In genomic region chr17:63310021-63310420, GRCm38 (mm10) we compare ENCODE assay signal across 19 mouse cellular contexts.
"Had no signal": no experiment of that assay in that cellular context is flagged by ENCODE, and none has a peak within 500 bp of the region (broad histone marks: within the 10 kb centered on the region; RNA-seq: fewer than 3 reads in every experiment).

No protein-coding gene starts in this region.

- H3K9me3 ChIP-seq: midbrain, embryonic 10.5 days; midbrain, embryonic 12.5 days; neural tube, embryonic 15.5 days had no signal

- H3K4me2 ChIP-seq: lung, embryonic 14.5 days; midbrain, embryonic 12.5 days; neural tube, embryonic 13.5 days; neural tube, embryonic 15.5 days had no signal

- ATAC-seq: midbrain, embryonic 16.5 days had no signal

- H3K9ac ChIP-seq: lung, embryonic 14.5 days; midbrain, embryonic 12.5 days; neural tube, embryonic 13.5 days; neural tube, embryonic 15.5 days had no signal

- H3K4me1 ChIP-seq: midbrain, embryonic 10.5 days had no signal

- DNase-seq: lung, adult 18-20 months; lung, embryonic 14.5 days; lung, postnatal 10 days; lung, postnatal 4 days; midbrain, embryonic 14.5 days; retina, postnatal 1 day; right cerebral cortex, adult 18-20 months; right cerebral cortex, postnatal 25 days; right cerebral cortex, postnatal 4 days; spleen, adult 18-20 months; thymus, adult 18-20 months; thymus, postnatal 14 days; thymus, postnatal 36 days had no signal

- H3K27me3 ChIP-seq: midbrain, embryonic 12.5 days; neural tube, embryonic 13.5 days; neural tube, embryonic 15.5 days had no signal

- H3K36me3 ChIP-seq: midbrain, embryonic 10.5 days; midbrain, embryonic 12.5 days; neural tube, embryonic 13.5 days; neural tube, embryonic 15.5 days had no signal

- H3K4me3 ChIP-seq: midbrain, embryonic 10.5 days; midbrain, embryonic 12.5 days; myocyte; neural tube, embryonic 13.5 days; neural tube, embryonic 15.5 days had no signal

- H3K27ac ChIP-seq: midbrain, embryonic 10.5 days; midbrain, embryonic 12.5 days; neural tube, embryonic 13.5 days; neural tube, embryonic 15.5 days had no signal
